Mouse (Mus musculus) cerebellum, postnatal 4 days (tissue): ENCODE data around the gene Zfp36.
"Not testable (repeated sequence)": the region's sequence is repeated elsewhere in the genome, so short reads cannot be mapped to it uniquely, and the experiment has no call there.

Source experiments
- DNase-seq, 2 experiments: peaks; one replicate each; pipeline ENCODE4 v3.0.0; 2022; ENCODE audit warnings: low spot score in 2 of 2, mixed read lengths in 1 of 2

Zfp36 gene

DNA sequence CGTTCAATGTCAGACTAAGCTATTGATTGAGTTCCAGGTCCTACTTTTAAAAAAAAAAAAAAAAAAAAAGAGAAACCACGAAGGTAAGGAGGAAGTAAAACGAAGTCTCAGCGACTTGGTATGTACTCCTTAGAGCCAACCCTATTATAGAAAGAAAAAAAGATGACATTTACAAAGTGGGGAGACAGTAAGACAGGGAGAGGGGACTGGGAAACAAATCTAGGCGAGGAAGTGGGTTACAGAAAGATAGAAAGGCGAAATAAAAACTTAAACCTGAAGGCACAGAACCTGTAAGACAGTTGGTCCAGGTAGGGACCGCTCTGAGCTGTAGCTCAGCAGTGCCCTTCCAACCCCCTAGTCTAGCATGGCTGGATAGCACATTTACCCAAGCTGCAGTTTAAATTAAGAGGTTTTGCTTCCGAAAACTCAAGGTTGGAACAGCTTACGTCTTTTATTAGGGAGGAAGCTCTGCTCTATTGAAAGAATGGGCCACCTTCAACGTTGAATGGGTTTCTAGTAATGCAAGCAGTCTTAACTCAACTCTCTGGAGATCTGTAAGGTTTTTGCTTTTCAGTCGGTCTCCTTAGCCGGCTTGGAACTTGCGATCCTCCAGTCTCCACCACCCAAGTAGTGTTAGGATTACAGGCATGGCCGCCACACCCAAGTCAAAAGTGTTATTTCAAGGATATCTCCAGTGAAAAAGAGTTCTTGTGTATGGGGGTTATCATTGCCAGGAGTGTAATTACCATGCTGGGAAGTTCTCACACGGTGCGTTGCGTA lies at the start of gene Zfp36:
Zfp36 (minus strand) TSS at position 17 of the 780 bp plus-strand sequence.
- no peak for DNase-seq

DNA sequence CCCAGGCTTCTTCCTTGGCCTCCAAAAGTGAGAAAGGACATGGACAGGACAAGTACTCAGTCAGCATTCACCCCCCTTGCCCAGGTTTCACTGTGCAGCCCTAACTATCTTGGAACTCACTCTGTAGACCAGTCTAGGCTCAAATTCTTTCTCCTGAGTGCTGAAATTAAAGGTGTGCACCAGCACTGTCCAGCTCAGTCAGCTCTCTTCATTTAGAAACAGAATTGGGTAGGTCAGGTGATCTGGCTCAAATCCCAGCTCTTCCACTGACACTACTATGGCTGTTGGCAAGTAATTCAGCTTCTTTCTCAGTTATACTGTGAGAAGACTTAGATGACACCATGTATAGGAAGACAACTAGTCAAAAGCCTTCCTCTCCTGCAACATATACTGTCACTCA lies 47.7 kb upstream of the Zfp36 start:
- DNase-seq, result no peak

DNA sequence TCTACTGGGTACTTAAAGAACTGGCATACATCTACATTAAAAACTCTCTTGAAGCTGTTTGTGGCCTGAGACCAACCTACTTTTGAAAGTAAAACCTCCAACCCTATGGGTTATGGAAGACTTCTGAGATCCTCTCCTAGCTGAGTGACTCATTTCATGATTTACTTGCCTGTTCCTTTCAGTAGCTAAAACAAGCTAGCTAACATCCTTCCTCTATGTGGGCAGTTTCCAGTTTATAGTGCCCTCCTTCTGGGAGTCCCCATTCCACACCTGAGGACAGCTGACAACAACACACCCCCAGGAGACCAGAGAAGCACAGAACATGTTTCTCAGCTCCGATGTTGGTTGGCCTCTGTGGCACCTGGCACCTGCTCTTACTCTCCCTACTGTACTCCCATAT lies 43.0 kb upstream of the Zfp36 start:
- no peak for DNase-seq

DNA sequence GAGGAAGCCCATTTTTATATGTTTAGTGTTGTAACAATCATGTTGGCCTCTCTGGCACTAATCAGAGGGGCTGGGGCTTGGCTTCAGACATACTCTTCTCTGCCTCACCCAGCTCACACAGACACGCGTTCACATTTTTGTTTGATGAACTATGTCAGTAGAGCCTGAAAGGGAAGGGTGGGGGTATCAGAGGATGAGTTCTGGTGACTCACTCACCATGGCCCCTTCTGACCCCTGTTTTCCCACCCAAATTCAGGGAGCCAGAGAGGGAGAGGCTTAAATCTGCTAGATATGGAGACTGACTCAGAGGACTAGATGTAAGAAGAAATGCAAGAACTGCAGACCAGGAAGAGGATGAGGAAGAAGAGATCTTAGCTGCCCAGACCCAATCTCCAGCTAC lies 39.4 kb upstream of the Zfp36 start:
- no peak for DNase-seq

DNA sequence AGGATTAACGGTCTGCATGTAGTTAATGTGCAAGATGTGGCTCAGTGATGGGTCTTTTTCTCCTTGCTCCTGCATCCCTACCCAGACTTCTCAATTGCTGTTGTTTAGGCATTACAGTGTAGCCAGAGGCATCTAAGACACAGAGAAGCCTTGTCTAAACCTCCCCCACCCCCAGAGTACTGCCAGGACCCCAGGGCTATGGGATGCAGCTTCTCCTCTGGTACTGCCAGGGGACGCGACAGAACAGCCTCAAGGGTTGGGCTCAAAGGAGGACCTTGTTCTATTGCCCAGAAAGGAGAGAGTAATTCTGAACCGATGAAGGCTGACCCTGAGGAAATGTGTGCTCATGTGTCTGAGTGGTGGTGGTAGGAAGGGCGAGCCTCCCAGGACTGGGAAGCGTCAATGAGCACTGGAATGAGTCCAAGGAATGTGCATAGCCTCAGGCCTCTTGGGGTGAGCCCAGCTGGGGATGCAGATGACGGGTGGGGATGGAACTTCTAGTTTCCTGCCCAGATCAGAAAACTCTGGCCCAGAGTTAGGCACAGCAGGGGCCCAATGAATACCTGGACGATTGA lies 38.1 kb upstream of the Zfp36 start:
- DNase-seq, result no peak

DNA sequence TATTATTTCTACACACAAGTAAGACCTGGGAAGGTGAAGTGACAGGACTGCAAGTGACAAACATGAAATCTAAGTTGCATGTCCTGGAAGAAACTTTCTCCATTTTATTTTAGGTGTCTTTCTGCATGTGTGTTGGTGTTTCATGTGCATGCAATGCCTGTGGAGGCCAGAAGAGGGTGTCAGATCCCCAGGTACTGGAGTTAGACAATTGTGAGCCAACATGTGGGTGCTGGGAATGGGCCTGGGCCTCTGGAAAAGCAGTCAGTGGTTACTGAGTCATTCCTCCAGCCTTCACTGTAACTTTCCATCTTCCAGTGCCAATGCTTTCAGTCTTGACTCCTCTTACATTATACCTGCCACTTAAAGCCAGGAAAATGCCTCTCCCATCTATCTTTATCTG lies 37.3 kb upstream of the Zfp36 start:
- DNase-seq, result no peak

DNA sequence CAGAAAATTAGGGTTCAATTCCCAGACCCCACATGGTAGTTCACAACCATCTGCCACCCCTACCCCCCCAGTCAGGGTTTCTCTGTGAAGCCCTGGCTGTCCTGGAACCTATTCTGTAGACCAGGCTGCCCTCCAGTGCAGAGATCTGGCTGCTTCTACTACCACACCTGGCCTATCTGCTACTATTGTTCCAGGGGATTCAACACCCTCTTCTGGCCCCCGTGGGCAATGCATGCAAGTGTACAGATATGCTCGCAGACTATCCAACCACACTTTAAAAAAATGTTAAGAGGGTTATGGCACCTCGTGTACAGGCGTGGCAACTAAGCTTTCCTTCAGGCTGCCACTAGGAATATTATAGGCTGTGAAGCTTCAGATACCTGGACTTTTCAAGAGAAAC lies 32.8 kb upstream of the Zfp36 start:
- no peak for DNase-seq

DNA sequence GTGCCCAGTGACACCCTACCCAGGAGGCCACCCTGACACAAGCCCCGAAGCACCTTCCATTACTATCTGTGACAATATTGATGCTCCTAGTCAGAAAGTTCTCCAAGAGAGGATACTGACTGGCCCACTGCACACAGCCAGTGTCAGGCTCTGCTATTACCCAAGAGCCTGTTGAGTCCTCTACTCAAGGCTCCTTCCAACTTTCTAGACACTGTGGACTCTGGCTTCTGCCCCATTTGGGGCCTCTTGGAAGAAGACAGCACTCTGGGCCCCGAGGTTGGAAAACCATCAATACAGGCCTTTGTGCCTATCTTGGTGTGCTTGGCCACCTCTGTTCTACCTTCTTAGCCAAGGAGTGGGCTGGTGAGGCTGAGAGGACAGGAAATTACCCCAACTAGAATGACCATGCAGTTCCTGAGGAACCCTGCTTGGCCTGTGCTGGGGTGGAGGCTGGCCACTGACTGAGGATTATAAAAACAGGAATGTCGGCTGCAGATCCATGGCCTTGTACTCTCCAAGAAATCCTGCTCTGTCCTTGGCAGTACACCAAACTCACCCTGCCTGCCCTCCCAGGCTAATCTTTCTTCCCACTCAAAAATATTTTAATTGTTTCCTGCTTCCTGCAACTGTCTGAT lies 30.9 kb upstream of the Zfp36 start:
- DNase-seq, result no peak

DNA sequence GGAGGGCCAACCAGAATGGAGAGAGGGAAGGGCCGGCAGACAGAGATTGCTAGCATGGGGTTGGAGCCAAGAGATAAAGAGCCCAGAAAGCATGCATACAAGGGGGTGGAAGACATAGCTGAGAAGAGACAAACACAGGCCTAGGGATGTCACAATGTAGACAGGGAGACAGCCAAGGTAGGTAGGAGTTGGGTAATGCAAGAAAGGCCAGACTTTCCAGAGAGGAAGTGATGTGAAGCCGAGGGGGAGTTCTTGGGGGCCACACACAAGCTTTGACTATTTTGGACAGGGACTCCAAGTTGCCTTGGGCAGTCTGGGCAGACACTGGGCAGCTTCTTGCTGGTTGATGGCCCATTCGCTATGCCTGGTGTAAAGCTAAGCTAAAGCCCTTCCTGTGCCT lies 21.9 kb upstream of the Zfp36 start:
- no peak for DNase-seq

DNA sequence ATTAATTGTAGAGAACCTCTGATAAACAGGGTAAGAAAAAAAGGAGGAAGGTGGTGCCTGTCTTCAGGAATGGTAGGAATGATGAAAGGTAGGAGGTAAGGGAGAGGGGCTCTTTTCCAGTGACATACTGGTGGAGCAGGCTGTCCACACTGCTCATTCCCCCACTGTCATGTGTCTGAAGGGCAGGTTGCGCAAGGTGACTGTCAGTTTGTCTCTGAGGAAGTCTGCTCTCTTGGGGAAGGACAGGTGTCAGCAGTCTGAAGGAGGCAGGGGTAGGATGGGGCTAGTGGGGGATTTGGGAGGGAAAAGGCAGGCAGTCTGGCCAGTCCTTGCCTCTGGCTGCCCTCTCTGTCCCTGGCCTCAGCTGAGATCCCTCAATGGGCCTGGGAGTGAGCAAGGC lies 21.0 kb upstream of the Zfp36 start:
- DNase-seq, result no peak

DNA sequence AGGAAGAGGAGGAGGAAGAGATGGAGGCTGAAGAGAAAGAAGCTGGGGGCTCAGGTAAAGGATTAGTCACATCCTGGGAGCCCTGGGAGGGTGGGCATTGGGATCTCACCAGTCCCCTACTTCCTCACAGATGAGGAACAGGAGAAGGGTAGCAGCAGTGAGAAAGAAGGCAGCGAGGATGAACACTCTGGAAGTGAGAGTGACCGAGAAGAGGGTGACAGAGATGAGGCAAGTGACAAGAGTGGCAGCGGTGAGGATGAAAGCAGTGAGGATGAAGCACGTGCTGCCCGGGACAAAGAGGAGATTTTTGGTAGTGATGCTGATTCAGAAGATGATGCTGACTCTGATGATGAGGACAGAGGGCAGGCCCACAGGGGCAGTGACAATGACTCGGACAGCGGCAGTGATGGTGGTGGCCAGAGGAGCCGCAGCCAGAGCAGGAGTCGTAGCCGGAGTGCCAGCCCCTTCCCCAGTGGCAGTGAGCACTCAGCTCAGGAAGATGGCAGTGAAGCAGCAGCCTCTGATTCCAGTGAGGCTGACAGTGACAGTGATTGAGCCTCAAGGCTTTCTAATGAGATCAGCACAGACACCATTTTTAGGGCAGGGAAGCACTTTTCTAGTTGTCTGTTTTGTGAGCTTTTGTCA lies 18.8 kb upstream of the Zfp36 start:
- no peak for DNase-seq

DNA sequence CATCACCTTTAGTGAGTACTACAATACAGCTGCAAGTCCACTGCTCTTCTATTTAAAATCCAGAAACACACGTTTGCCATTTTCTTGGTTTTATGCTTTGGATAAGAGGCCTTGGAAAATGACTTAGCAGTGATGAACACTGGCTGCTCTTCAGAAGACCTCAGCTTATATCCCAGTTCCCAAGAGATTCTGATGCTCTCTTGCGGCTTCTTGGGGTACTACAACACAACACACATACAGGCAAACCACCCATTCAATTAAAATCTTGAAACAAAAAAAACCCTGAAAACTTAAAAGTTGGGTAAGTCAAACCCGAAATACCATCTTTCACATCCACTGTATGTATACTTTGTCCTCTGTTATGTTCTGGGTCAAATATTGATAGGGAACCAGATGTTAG lies 17.9 kb upstream of the Zfp36 start:
- no peak for DNase-seq

DNA sequence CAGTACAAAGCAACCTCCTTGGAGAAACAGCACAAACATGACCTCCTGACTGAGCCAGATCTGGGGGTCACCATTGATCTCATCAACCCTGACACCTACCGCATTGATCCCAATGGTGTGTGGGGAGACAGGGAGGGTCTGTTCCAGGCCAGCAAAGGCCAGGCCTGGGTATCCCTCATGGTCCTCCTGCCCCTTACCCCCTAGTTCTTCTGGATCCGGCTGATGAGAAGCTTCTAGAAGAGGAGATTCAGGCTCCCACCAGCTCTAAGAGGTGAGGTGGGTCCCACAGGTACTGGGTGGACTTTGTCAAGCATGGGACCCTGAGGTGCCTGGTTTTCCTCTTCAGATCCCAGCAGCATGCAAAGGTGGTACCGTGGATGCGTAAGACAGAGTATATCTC lies 15.4 kb upstream of the Zfp36 start:
- DNase-seq, result no peak

DNA sequence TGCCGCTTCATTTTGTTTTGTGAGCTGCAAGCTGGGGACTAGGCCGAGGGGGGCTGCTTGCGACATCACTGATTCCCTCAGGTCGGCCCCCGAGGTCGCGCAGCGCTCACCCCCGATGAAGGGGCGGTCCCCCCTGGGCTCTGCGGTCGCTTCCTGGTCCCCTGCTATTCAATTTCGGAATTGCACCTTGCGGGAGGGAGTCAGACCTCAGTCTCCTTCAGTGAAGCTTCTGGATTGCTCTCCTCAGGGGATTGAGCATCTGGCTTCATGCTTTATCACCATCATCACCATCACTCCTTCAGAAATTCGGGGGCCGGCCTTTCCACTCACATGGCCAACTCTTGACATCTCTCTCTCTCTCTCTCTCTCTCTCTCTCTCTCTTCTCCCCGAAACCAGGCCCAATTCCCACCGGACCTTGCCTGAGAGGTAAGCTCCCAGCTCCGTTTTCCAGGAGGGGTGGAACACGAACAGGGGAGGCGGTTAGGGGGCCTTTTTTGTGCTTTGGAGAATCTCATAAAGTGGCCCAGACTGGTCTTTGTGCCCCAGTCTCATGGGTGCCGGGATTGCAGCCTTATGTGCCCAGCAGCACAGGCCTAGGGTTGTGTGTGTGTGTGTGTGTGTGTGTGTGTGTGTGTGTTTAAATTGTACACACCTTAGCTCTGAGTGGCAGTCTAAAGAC lies 13.4 kb upstream of the Zfp36 start:
- no peak for DNase-seq

DNA sequence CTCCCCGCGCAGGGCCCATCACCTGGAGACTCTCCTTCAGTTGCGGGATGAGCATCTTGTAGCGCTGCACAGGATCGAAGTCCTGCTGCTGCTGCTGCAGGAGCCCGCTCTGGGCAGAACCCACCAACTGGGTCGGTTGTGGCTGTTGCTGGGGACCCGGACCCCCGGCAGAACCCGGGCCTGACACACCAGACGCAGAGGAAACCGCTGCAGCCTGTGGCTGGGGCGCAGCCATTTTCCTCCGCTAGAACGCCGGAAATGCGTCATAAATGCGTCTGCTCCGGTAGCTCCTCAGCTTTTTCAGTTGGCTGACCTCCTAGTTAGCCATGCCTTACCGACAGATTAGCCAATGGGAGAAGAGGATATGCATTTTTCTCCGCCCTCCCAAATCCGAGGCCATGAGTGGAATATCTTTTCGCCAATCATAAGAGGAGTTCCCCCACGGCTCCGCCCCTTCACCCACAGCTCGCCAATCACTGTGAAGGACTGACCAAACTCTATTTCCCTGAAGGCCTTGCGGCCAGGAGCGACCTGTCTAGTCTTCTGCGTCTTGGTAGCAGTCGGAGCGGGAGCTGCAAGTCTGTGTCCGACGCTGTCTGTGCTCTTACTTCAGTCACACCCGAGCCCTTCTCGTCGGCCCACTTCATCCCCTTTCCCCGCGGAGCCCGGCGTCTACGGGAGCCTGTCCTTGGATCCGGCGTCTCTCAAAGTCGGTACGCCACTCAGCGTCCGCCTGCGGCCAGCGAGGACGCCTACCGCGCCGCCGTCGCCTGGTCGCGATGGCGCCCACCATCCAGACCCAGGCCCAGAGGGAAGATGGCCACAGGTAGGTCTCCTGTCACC lies 12.6 kb upstream of the Zfp36 start, which contains the start of the genes Med29 and Paf1:
Med29 (minus strand) TSS at position 280 of the 843 bp plus-strand sequence.
Paf1 (plus strand) TSS at position 523 of the 843 bp plus-strand sequence.
- peak; percentile 88 to 92 for DNase-seq

DNA sequence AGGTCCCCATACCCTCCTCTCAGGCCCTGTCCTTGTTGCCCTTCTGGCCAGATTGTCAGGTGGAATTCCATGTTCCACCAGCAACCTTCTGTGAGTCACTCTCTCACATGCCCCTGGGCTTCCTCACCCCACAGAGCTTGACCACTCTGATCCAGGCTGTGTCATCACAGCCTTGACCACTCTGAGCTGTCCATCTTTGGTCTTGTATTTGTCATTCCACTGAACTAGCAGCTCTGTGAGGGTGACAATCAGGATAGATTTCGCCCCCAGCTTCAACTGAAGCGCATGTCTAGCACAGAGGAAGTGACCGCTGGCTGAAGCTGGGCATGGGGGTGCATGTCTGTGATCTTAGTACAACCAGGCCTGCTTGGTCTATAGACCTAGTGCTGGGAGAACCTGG lies 10.3 kb upstream of the Zfp36 start:
- no peak for DNase-seq

DNA sequence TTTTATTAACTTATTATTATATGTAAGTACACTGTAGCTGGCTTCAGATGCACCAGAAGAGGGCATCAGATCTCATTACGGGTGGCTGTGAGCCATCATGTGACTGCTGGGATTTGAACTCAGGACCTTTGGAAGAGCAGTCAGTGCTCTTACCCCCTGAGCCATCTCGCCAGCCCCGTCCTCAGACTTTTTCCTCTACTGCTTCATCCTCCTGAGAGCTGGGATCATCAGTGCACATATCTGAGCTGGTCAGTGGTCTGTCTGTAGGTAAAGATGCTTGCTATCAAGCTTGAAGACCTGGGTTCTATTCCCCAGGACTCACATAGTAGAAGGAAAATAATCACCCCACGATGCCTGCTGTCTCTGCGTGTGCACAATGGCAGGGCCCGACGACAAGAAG lies 7.3 kb upstream of the Zfp36 start:
- not testable (repeated sequence) for DNase-seq

DNA sequence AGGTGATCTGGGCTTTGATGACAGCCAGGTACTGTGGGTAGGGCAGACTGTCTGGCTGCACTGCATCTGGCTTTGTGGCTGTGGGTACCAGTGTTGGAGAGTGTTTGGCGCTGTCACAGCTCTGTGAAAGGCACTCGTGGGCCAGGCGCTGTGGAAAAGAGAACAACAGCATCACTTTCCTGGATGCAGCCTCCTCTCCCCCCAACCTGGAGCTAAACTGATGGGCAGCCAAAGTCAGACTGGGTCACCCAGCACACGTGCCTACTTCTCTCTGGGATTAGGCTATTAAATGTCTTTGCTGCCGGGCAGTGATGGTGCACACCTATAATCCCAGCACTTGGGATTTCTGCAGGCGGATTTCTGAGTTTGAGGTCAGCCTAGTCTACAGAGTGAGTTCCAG lies 6.8 kb upstream of the Zfp36 start:
- DNase-seq, result not testable (repeated sequence)

DNA sequence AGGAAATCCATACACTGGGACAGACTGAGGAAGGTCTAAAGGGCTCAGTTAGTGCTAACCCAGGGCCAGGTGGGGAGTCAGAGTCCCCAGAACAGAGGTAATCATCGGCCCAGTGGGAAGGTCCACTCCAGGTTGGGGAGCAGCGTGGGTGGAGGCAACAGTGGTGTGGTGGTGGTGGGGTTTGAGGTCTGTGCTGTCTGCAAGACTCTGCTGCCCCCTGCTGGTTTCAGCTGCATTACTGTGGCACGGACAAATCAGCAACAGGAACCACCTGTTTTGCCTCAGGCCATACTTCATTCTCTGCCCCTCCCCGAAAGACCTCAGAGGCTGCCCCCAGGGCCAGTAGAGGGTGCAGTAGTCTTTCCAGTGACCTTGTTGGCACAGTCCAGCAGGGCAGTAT lies 6.4 kb upstream of the Zfp36 start:
- peak in 1 of 2 experiments; percentile 79 for DNase-seq

DNA sequence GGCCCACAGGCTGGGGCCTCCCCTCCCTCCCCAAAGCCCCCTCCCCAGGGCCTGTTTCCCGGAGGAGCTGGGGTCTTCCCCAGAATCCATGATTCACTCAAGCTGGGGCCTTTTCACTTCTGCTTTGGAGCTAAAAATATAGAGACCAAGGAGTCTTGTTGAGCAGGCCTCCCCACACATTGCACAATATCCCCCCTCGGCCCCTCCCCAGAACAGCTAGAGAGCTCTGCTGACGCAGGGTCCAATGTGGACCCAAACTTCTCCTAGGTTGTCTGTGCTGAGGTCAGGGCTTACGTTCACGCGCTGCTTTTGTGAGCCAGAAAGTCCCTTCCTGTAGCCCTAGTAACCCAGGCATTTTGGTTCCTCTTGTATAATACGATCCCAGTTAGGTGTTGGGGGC lies 6.0 kb upstream of the Zfp36 start:
- DNase-seq, result no peak

DNA sequence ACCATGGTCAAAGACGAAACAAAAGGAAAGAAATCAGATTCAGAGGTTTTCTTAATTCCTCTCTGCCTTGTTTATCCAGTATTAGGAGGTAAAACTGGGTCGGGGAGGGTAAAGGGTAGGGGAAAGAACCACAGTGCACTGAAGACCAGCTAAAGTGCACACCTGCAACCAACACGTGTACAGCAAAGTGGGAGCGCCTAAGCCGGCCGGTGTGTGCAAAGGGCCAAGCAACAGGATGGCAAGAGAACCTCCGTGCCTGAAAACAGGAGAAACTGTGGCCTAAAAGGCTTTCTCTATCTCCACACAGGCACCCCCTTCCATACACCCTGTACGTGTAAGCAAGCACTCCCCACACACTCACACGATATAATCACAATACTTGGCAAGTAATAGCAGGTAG lies 5.1 kb upstream of the Zfp36 start:
- DNase-seq, result no peak
